Mouse (Mus musculus): Measurements from ENCODE around the gene Cytip. TPM values are rescaled to one million over a fixed set of nuclear protein-coding genes. Genes with fewer than 3 reads are reported as not detected.

Cytip gene
- not detected in 2 replicates for total RNA-seq (2012; rRNA removed)
- not detected for polyA plus RNA-seq (2012; ENCODE audit: insufficient read depth in 1 of 2, insufficient read length in 2 of 2, low read depth in 1 of 2, low replicate concordance in 2 of 2, missing spikeins in 1 of 2)

GRCm38 (mm10) chr2:58195346-58195745 is at the start of gene Cytip:
Cytip (minus strand) TSS chr2:58195532.
- Histone ChIP-seq H3K27me3 (ENCODE audit: control insufficient read depth in 1 of 2, insufficient read depth in 2 of 2, low read length in 2 of 2) (no peaks in the 10 kb centered on the region), H3K36me3 (ENCODE audit: control insufficient read depth in 1 of 2, insufficient read depth in 2 of 2, low read length in 2 of 2) (no peaks in the 10 kb centered on the region), H3K27ac (ENCODE audit: control insufficient read depth, low read depth, low read length) (no peak within 1 kb of the TSS), H3K9ac (ENCODE audit: control insufficient read depth, low read depth, low read length, poor library complexity, severe bottlenecking) (no peak within 1 kb of the TSS), H3K4me1 (ENCODE audit: control insufficient read depth in 1 of 2, insufficient read depth in 2 of 2, low read length in 2 of 2) (no peaks in the 10 kb centered on the region), H3K4me3 (ENCODE audit: control insufficient read depth in 1 of 2, insufficient read depth in 1 of 2, low read depth in 2 of 2, low read length in 2 of 2) (no peak within 1 kb of the TSS), H3K79me2 (ENCODE audit: control insufficient read depth, insufficient read depth, low read length, poor library complexity) (no peaks in the 10 kb centered on the region), H3K9me3 (replicated peaks; ENCODE audit: insufficient read depth, low read length) (no peaks in the 10 kb centered on the region)
- TF ChIP-seq SMC3 (IDR thresholded peaks at IDR 0.05; ENCODE audit: low read depth, low read length) (no peak), UBTF (IDR thresholded peaks at IDR 0.05; ENCODE audit: borderline replicate concordance, insufficient read depth, low read depth, low read length) (no peak), GATA1 (IDR thresholded peaks at IDR 0.05; ENCODE audit: low read depth, low read length) (no peak)
- DNase-seq (ENCODE audit: low read depth, low spot score), result no peak

- Histone ChIP-seq H3K9ac (ENCODE audit: control insufficient read depth, low read depth, low read length, poor library complexity, severe bottlenecking) (no peak overlapping the region), H3K27me3 (ENCODE audit: control insufficient read depth in 1 of 2, insufficient read depth in 2 of 2, low read length in 2 of 2) (no peaks in the 10 kb centered on the region), H3K4me3 (ENCODE audit: control insufficient read depth in 1 of 2, insufficient read depth in 1 of 2, low read depth in 2 of 2, low read length in 2 of 2) (no peak overlapping the region), H3K27ac (ENCODE audit: control insufficient read depth, low read depth, low read length) (no peak overlapping the region), H3K36me3 (ENCODE audit: control insufficient read depth in 1 of 2, insufficient read depth in 2 of 2, low read length in 2 of 2) (no peaks in the 10 kb centered on the region), H3K9me3 (replicated peaks; ENCODE audit: insufficient read depth, low read length) (no peaks in the 10 kb centered on the region), H3K4me1 (ENCODE audit: control insufficient read depth in 1 of 2, insufficient read depth in 2 of 2, low read length in 2 of 2) (no peaks in the 10 kb centered on the region), H3K79me2 (ENCODE audit: control insufficient read depth, insufficient read depth, low read length, poor library complexity) (no peaks in the 10 kb centered on the region)
- TF ChIP-seq E2F4 (IDR thresholded peaks at IDR 0.05; ENCODE audit: borderline replicate concordance, low read depth, low read length) (no peak), CTCF (IDR thresholded peaks at IDR 0.05 in 2 of 3, conservative IDR thresholded peaks at IDR 0.05 in 1 of 3; ENCODE audit: control insufficient read depth in 1 of 3, insufficient read depth in 1 of 3, low read depth in 2 of 3, low read length in 3 of 3, poor library complexity in 1 of 3, severe bottlenecking in 1 of 3) (no peak), ELF1 (IDR thresholded peaks at IDR 0.05; ENCODE audit: low read depth, low read length) (no peak), POLR2A (IDR thresholded peaks at IDR 0.05; ENCODE audit: control insufficient read depth in 1 of 2, insufficient read depth in 1 of 2, low read depth in 1 of 2, low read length in 2 of 2, poor library complexity in 1 of 2) (no peak), USF2 (IDR thresholded peaks at IDR 0.05; ENCODE audit: borderline replicate concordance in 1 of 2, insufficient read depth in 1 of 2, low read depth in 1 of 2, low read length in 2 of 2) (no peak), POLR2AphosphoS2 (IDR thresholded peaks at IDR 0.05; ENCODE audit: low read length) (no peak), NRF1 (IDR thresholded peaks at IDR 0.05; ENCODE audit: insufficient read depth, low read depth, low read length, poor library complexity, severe bottlenecking) (no peak), SMC3 (IDR thresholded peaks at IDR 0.05; ENCODE audit: low read depth, low read length) (no peak), JUND (IDR thresholded peaks at IDR 0.05; ENCODE audit: low read depth, low read length) (no peak), ZKSCAN1 (IDR thresholded peaks at IDR 0.05; ENCODE audit: low read depth, low read length) (no peak), MAFK (IDR thresholded peaks at IDR 0.05; ENCODE audit: borderline replicate concordance, low read depth, low read length) (no peak), HCFC1 (IDR thresholded peaks at IDR 0.05; ENCODE audit: low read depth, low read length) (no peak), MEF2A (IDR thresholded peaks at IDR 0.05; ENCODE audit: extremely low read depth, insufficient replicate concordance, low read depth, low read length, poor library complexity, severe bottlenecking) (no peak), GATA1 (IDR thresholded peaks at IDR 0.05; ENCODE audit: low read depth, low read length) (no peak), CHD1 (IDR thresholded peaks at IDR 0.05; ENCODE audit: low read depth, low read length) (no peak)
- DNase-seq (ENCODE audit: low read depth, low spot score), result no peak
Measured at GRCm38 (mm10) chr2:58240639-58241038, 45.3 kb upstream of the Cytip start.
